ENCODE assay signal across 1 mouse cellular context in the genomic region with DNA sequence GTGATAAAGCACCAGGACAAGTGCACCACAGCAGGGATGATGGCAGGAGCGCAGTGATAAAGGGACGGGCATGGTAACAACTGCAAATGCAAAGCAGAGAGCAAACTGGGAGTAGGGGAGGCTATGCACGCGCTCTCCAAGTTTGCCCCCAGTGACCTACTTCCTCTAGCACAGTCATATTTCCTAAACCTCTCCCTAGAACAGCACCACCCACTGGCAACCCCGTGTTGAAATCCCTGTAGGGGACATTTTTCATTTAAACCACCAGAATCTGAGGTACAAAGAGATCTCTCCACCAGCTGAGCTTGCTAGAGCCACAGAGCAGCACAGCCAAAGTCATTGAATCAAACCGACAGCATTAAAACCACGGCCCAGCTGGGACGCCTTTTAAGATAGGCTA.
TF ChIP-seq lines count a peak whose summit lies in the region.

No protein-coding gene starts in this region.

TF ChIP-seq in CH12.LX, 34 proteins besides CTCF, POLR2A, EP300 and RAD21:
- no peak for TF ChIP-seq TBP (conservative IDR thresholded peaks at IDR 0.05; ENCODE audit: low read depth, low read length)
- TF ChIP-seq MYC (IDR thresholded peaks at IDR 0.05; ENCODE audit: low read depth, low read length) = no peak
- no peak for TF ChIP-seq KAT2A (IDR thresholded peaks at IDR 0.05; ENCODE audit: insufficient replicate concordance, low read length)
- no peak for TF ChIP-seq IRF4 (IDR thresholded peaks at IDR 0.05; ENCODE audit: low read depth, low read length)
- TF ChIP-seq CHD2 (IDR thresholded peaks at IDR 0.05; ENCODE audit: low read length) = no peak
- TF ChIP-seq PAX5 (IDR thresholded peaks at IDR 0.05; ENCODE audit: low read length) = no peak
- no peak for TF ChIP-seq USF1 (IDR thresholded peaks at IDR 0.05; ENCODE audit: low read depth, low read length)
- no peak for TF ChIP-seq USF2 (conservative IDR thresholded peaks at IDR 0.05; ENCODE audit: low read depth, low read length)
- no peak for TF ChIP-seq MAX (IDR thresholded peaks at IDR 0.05; ENCODE audit: low read length)
- TF ChIP-seq MAZ (IDR thresholded peaks at IDR 0.05; ENCODE audit: low read depth, low read length) = no peak
- TF ChIP-seq JUND (conservative IDR thresholded peaks at IDR 0.05; ENCODE audit: low read depth, low read length) = no peak
- TF ChIP-seq SMC3 (IDR thresholded peaks at IDR 0.05; ENCODE audit: low read depth, low read length) = no peak
- no peak for TF ChIP-seq UBTF (IDR thresholded peaks at IDR 0.05; ENCODE audit: low read depth, low read length)
- TF ChIP-seq SIN3A (IDR thresholded peaks at IDR 0.05; ENCODE audit: low read length) = no peak
- no peak for TF ChIP-seq ETS1 (conservative IDR thresholded peaks at IDR 0.05; ENCODE audit: low read depth, low read length)
- no peak for TF ChIP-seq TCF12 (IDR thresholded peaks at IDR 0.05; ENCODE audit: low read depth, low read length)
